In genomic region chr1:42709024-42709423, GRCm38 (mm10) we compare ENCODE assay signal across 20 mouse cellular contexts. TPM values are rescaled to one million over a fixed set of nuclear protein-coding genes. Genes with fewer than 3 reads are reported as not detected.
DNase-seq lines count a peak whose midpoint lies in the region; ATAC-seq and TF ChIP-seq lines count a peak whose summit lies in the region.
"Had no signal": no experiment of that assay in that cellular context is flagged by ENCODE, and none has a peak within 500 bp of the region (broad histone marks: within the 10 kb centered on the region; RNA-seq: fewer than 3 reads in every experiment).

No protein-coding gene starts in this region.

- H3K27ac ChIP-seq in neural tube, embryonic 11.5 days (ENCODE audit: low read depth, low read length), result no peak overlapping the region
- peak overlapping the region; percentile 62 for H3K27ac ChIP-seq in forebrain, postnatal 0 days (ENCODE audit: low read depth, low read length)
- peak overlapping the region; percentile 96 for H3K27ac ChIP-seq in midbrain, embryonic 10.5 days (replicated peaks)
- H3K27ac ChIP-seq in neural tube, embryonic 15.5 days (replicated peaks), result no peak overlapping the region
- no peak overlapping the region for H3K27ac ChIP-seq in heart, embryonic 10.5 days
- H3K27ac ChIP-seq: stomach, postnatal 0 days had no signal

- no peaks in the 10 kb centered on the region for H3K36me3 ChIP-seq in neural tube, embryonic 11.5 days (ENCODE audit: control insufficient read depth, insufficient read depth, low read length)
- no peaks in the 10 kb centered on the region for H3K36me3 ChIP-seq in forebrain, postnatal 0 days (ENCODE audit: insufficient read depth)
- peaks cover 38% of the 10 kb centered on the region for H3K36me3 ChIP-seq in midbrain, embryonic 10.5 days
- no peaks in the 10 kb centered on the region for H3K36me3 ChIP-seq in neural tube, embryonic 15.5 days
- no peaks in the 10 kb centered on the region for H3K36me3 ChIP-seq in heart, embryonic 10.5 days
- H3K36me3 ChIP-seq: heart, embryonic 12.5 days had no signal

- no peak overlapping the region for H3K4me3 ChIP-seq in neural tube, embryonic 11.5 days (ENCODE audit: low read depth, low read length)
- 0 out of 2 replicates have a peak overlapping the region, but pooled peaks have one; percentile 9 for H3K4me3 ChIP-seq in forebrain, postnatal 0 days (ENCODE audit: low read depth, low read length)
- H3K4me3 ChIP-seq in midbrain, embryonic 10.5 days, result peak overlapping the region; percentile 99
- no peak overlapping the region for H3K4me3 ChIP-seq in neural tube, embryonic 15.5 days (replicated peaks)
- no peak overlapping the region for H3K4me3 ChIP-seq in heart, embryonic 10.5 days
- H3K4me3 ChIP-seq: heart, embryonic 12.5 days had no signal

- DNase-seq in neural tube, embryonic 11.5 days (ENCODE audit: low spot score), result no peak
- DNase-seq in neural tube, embryonic 10.5 days (ENCODE audit: extremely low spot score, low spot score), result no peak
- DNase-seq in forebrain, postnatal 0 days, result peak; percentile 31
- no peak for DNase-seq in midbrain, embryonic 10.5 days (ENCODE audit: low spot score)
- no peak for DNase-seq in heart, embryonic 10.5 days (ENCODE audit: low spot score)
- DNase-seq in cerebellum, postnatal 10 days, result no peak
- no peak for DNase-seq in left cerebral cortex, postnatal 25 days (ENCODE audit: low spot score in 2 of 2)
- DNase-seq: cerebellum, adult 11-12 months; gastrocnemius, postnatal 36 days; kidney, postnatal 14 days; liver; lung, embryonic 14.5 days; thymus, postnatal 4 days had no signal

- ATAC-seq in neural tube, embryonic 11.5 days (ENCODE audit: insufficient read depth, low FRiP score, low TSS enrichment), result no peak
- no peak for ATAC-seq in forebrain, postnatal 0 days
- ATAC-seq in neural tube, embryonic 15.5 days (ENCODE audit: low FRiP score), result no peak
- ATAC-seq: activated CD4-positive, CD25-positive, alpha-beta regulatory T cell, adult 4 months had no signal

- peaks cover 27% of the 10 kb centered on the region for H3K4me1 ChIP-seq in neural tube, embryonic 11.5 days (ENCODE audit: control insufficient read depth, insufficient read depth, low read length)
- peaks cover 32% of the 10 kb centered on the region for H3K4me1 ChIP-seq in forebrain, postnatal 0 days (ENCODE audit: insufficient read depth)
- peaks cover 95% of the 10 kb centered on the region for H3K4me1 ChIP-seq in midbrain, embryonic 10.5 days
- peaks cover 53% of the 10 kb centered on the region for H3K4me1 ChIP-seq in neural tube, embryonic 15.5 days
- peaks cover 8% of the 10 kb centered on the region; the same call in 1 of the 2 replicates for H3K4me1 ChIP-seq in heart, embryonic 10.5 days

- TF ChIP-seq CTCF in forebrain, postnatal 0 days (IDR thresholded peaks at IDR 0.05; ENCODE audit: low read depth), result no peak

- peaks cover 37% of the 10 kb centered on the region for H3K27me3 ChIP-seq in neural tube, embryonic 11.5 days (ENCODE audit: control insufficient read depth, insufficient read depth, low read length)
- no peaks in the 10 kb centered on the region for H3K27me3 ChIP-seq in forebrain, postnatal 0 days (ENCODE audit: insufficient read depth, low read length)
- H3K27me3 ChIP-seq in midbrain, embryonic 10.5 days (ENCODE audit: low read depth, poor library complexity, severe bottlenecking), result peaks cover 88% of the 10 kb centered on the region
- H3K27me3 ChIP-seq in neural tube, embryonic 15.5 days (replicated peaks), result peaks cover 16% of the 10 kb centered on the region
- H3K27me3 ChIP-seq in heart, embryonic 10.5 days (ENCODE audit: insufficient read depth, poor library complexity, severe bottlenecking), result peaks cover 98% of the 10 kb centered on the region

- no peak overlapping the region; the same call in 1 of the 2 replicates for H3K9ac ChIP-seq in neural tube, embryonic 11.5 days (ENCODE audit: low read length)
- H3K9ac ChIP-seq in forebrain, postnatal 0 days, result 0 out of 2 replicates have a peak overlapping the region, but pooled peaks have one; percentile 18
- H3K9ac ChIP-seq in neural tube, embryonic 15.5 days (replicated peaks), result no peak overlapping the region
- H3K9ac ChIP-seq: heart, embryonic 12.5 days; lung, embryonic 14.5 days had no signal

- no peaks in the 10 kb centered on the region for H3K9me3 ChIP-seq in neural tube, embryonic 11.5 days (ENCODE audit: control insufficient read depth, low read length)
- no peaks in the 10 kb centered on the region for H3K9me3 ChIP-seq in forebrain, postnatal 0 days (ENCODE audit: low read length)
- no peaks in the 10 kb centered on the region for H3K9me3 ChIP-seq in midbrain, embryonic 10.5 days (replicated peaks)
- no peaks in the 10 kb centered on the region for H3K9me3 ChIP-seq in neural tube, embryonic 15.5 days (replicated peaks)
- no peaks in the 10 kb centered on the region for H3K9me3 ChIP-seq in heart, embryonic 10.5 days
- H3K9me3 ChIP-seq: heart, embryonic 12.5 days had no signal

- peak overlapping the region; percentile 15 for H3K4me2 ChIP-seq in neural tube, embryonic 11.5 days (ENCODE audit: low read depth)
- peak overlapping the region; percentile 88 for H3K4me2 ChIP-seq in forebrain, postnatal 0 days (ENCODE audit: low read depth)
- H3K4me2 ChIP-seq in neural tube, embryonic 15.5 days, result 0 out of 2 replicates have a peak overlapping the region, but pooled peaks have one; percentile 27
- H3K4me2 ChIP-seq: heart, embryonic 12.5 days; lung, embryonic 14.5 days had no signal

- intact Hi-C loops in left cerebral cortex, postnatal 25 days (cut with DNase I), result no loop called here

- 35% methylated on average over 1 of the region's 1 CpGs for WGBS in neural tube, embryonic 11.5 days
- 15% methylated on average over 1 of the region's 1 CpGs for WGBS in forebrain, postnatal 0 days
- WGBS in midbrain, embryonic 10.5 days, result 15% methylated on average over 1 of the region's 1 CpGs
- 11% methylated on average over 1 of the region's 1 CpGs for WGBS in neural tube, embryonic 15.5 days
- 7% methylated on average over 1 of the region's 1 CpGs for WGBS in heart, embryonic 10.5 days

RNA-seq across cellular contexts. Expression of gene Pou3f3, which starts 13.5 kb away (rescaled TPM):
- polyA plus RNA-seq in neural tube, embryonic 11.5 days (2014; fragmentation: Nextera tagmentation; extraction: Ambion mirVana), result 11.4 and 11.9 TPM in 2 replicates
- 76.9 and 81.4 TPM in 2 replicates for total RNA-seq in forebrain, postnatal 0 days (2014; rRNA removed)
- 22.7 and 28.0 TPM in 2 replicates for polyA plus RNA-seq in forebrain, postnatal 0 days (2015; fragmentation: Nextera tagmentation; extraction: Ambion mirVana)
- polyA plus RNA-seq in midbrain, embryonic 10.5 days (2016; fragmentation: Nextera tagmentation; extraction: Ambion mirVana), result 18.2 and 22.2 TPM in 2 replicates
- 6.9 and 9.5 TPM in 2 replicates for polyA plus RNA-seq in neural tube, embryonic 15.5 days (2015; fragmentation: Nextera tagmentation; extraction: Ambion mirVana)
- polyA plus RNA-seq in heart, embryonic 10.5 days (2016; fragmentation: Nextera tagmentation; extraction: Ambion mirVana), result 0.03 and 0.43 TPM in 2 replicates
- total RNA-seq in left cerebral cortex, postnatal 25 days (2021), result 10 to 100 TPM; 57.6 to 59.5 TPM
- total RNA-seq: gastrocnemius, postnatal 36 days; megakaryocyte-erythroid progenitor cell, adult 5-6 weeks; neutrophil, adult 5-6 weeks had no signal
- polyA plus RNA-seq: spleen, adult 2 months; stomach, postnatal 0 days had no signal

Comparison
In these comparisons a context has a peak if more than half of its experiments do, and no peak if none do; other contexts are left out.
1. H3K27ac ChIP-seq: peak in forebrain, postnatal 0 days (single experiment) and midbrain, embryonic 10.5 days (single experiment); none in neural tube, embryonic 11.5 days (single experiment), neural tube, embryonic 15.5 days (single experiment) and heart, embryonic 10.5 days (single experiment).
2. H3K4me2 ChIP-seq: peak in every context shown above with its lines; median percentile 88 in forebrain, postnatal 0 days; 27 in neural tube, embryonic 15.5 days; 15 in neural tube, embryonic 11.5 days.
3. H3K4me3 ChIP-seq: peak in forebrain, postnatal 0 days (single experiment) and midbrain, embryonic 10.5 days (single experiment); none in neural tube, embryonic 11.5 days (single experiment), neural tube, embryonic 15.5 days (single experiment) and heart, embryonic 10.5 days (single experiment).